Mouse (Mus musculus) left cerebral cortex, adult 9 months (tissue): ENCODE results near the gene Kctd12.
A peak's percentile ranks its signal among the peaks of the same experiment; 100 is the strongest.

Source experiments
- DNase-seq, 2 experiments: peaks; one replicate each; pipeline ENCODE4 v3.0.0; 2022; ENCODE audit warnings: low spot score in 2 of 2

The Kctd12 gene

GRCm38 (mm10) chr14:102982627-102983540 is at the start of gene Kctd12:
Gene Kctd12, minus strand, starts transcription at chr14:102982637.
- DNase-seq = peak; percentile 46 to 78

DNA sequence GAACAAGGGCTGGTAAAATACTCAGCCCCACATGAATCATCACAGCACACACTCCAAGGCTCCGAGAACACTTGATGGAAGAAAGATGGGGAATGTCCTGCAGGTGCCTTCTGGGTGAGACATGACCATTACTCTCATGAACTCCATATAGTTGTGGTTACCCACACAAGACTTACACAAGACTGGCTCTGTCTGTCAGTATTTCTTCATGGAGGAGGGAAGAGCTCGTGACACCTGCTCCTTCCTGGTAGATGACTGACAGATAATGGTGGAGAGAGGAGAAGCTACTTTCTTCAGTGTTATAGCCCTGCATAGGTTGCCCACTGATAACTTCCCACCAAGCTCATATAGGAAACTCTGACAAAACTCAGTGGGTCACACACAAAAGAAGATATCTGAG is 46.8 kb upstream of the Kctd12 start:
- no peak for DNase-seq

GRCm38 (mm10) chr14:103020046-103020445 is 37.6 kb upstream of the Kctd12 start:
- DNase-seq = no peak

DNA sequence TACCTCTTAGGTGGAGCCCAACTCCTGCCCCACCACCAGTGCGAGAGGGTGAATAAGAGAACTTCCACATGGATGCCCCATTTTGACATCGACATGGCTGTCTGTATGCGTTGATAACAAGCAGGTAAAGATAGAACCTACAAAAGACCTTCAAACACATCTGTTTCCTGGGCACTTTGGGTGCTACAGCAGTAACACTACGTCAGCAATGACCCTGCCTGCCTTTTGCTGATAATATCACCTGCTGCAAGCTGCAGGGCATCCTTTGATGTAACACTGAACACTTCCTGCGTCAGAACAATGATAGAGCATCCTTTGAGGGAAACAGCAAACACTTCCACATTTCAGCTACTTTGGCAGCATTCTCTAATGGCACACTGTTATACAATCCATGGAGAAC is 34.6 kb upstream of the Kctd12 start:
- DNase-seq = no peak

GRCm38 (mm10) chr14:103012563-103013150 is 30.2 kb upstream of the Kctd12 start:
- DNase-seq = peak in 1 of 2 experiments; percentile 74

- DNase-seq = peak in 1 of 2 experiments; percentile 26
Observed at GRCm38 (mm10) chr14:103011782-103012181, 29.3 kb upstream of the Kctd12 start.

GRCm38 (mm10) chr14:103007737-103008136 is 25.3 kb upstream of the Kctd12 start:
- no peak for DNase-seq

- peak in 1 of 2 experiments; percentile 85 for DNase-seq
Observed at GRCm38 (mm10) chr14:102994662-102995561, 12.5 kb upstream of the Kctd12 start.

DNA sequence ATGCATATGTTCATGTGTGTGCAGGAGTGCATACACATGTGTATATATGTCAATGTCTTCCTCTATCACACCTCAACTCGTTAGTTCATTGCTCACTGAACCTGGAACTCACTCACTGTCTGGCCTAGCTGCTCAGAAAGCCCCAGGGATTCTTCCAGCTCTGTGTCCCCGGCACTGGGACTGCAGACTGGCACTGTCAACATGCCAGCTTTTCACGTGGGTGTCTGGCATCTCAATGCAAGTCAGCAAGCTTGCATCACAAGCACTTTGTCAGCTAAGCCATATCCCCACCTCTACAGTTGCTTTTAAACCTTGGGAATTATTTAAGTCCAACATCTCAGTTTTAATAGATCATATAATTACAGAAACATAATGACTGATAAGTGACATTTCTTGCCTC is 8.3 kb upstream of the Kctd12 start:
- no peak for DNase-seq

DNA sequence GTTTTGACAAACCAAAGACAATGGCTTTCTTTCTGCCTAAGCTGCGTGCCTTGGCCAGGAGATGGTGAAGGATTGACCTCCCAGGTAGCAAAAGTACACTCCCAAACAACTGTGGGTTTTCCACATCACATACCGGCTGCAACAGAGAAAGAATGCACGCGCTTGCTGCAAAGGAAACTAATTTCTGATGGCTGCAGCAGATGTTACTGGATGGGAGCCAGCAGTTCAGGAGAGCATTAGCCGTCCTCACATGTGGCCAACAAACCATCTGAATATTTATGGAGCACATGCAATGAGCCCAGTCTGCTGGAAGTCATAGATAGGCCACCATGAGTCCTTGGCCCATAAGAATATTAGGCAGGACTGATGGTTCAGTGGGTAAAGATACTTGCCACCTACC is 7.4 kb upstream of the Kctd12 start:
- no peak for DNase-seq

GRCm38 (mm10) chr14:102989254-102989653 is 6.8 kb upstream of the Kctd12 start:
- DNase-seq = no peak

DNA sequence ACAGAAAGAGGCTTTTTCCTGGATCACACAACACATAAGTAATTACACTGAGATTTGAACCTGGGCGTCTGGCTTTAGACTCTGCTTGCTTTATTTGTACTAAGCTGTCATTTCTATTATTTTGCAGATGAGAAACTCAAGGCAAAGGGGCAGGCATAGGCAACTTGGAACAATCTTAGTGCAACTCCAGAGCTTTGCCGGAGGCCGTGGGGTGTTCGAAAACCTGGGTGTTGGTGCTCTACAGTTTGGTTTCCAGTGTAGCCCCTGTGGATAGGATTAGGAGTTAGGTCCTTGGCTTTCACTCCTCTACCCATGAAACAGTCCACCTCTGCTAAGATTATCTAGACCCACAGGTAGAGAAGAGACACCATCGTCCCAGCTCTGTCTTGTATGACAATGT is 5.2 kb upstream of the Kctd12 start:
- no peak for DNase-seq

DNA sequence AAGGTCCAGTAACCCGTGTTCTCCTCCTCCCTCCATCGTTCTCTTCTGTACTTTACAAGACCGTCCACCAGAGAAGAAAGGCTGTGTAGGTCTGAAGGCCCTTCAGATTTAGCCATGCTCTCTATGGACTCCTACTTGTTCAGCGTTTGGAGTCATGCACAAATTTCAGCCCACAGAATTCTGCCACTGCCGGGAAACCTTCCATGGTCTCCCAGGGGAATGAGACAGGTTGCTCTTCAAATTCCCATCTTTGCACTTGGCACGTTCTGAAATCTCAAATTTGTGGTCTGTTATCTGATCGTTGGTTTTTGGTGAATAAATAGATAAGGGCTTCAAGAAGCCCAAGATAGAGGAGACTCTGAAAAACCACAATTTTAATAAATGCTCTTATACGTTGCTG is 1.2 kb upstream of the Kctd12 start:
- DNase-seq = no peak

DNA sequence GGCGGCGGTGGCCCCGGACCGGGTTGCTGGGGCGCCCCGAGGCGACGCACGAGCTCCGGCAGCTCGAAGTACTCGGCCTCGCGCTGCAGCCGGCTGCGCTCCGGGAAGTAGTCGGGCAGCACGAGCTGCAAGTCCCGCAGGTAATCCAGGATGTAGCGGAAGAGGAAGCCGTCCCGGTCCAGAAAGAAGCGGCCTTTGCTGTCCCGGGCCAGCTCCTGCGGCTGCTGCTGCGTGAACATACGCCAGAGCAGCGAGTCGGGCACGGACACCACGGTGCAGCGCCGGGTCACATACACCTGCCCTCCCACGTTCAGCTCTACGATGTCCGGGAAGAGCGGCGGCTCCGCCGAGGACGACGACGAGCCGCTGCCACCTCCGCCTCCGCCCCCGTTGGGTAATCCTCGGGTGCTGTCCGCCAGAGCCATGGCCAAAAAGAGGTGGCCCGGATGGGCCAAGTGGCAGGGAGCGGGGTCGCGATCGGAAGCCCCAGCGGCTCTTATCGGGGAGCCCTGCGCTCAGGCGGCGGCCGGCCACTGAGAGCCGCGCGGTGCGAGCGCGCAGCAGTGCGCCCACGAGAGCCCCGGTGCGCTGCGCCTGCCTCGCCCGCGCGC is 316 bp downstream of the Kctd12 start:
- peak; percentile 9 to 30 for DNase-seq

- peak; percentile 39 to 68 for DNase-seq
Observed at GRCm38 (mm10) chr14:102981441-102982015, 909 bp downstream of the Kctd12 start.

DNA sequence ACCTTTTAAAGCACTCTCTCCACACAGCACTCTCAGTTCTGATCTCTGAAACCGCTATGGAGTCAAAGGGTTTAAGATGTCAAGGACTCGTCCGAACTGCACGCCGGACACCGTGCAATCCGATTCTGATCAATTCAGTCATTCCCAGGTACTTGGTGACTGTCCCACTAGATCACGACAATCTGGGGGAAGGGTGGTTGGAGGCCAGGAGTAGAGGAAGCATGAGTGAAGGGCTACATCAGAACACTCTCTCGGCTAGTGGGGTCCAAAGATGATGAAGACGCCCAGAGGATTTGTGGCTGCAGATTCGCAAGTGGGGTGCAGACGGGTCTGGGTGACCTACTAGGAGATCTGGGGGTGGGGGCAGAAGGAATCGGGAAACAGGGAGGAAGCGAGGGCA is 1.5 kb downstream of the Kctd12 start:
- DNase-seq = no peak

DNA sequence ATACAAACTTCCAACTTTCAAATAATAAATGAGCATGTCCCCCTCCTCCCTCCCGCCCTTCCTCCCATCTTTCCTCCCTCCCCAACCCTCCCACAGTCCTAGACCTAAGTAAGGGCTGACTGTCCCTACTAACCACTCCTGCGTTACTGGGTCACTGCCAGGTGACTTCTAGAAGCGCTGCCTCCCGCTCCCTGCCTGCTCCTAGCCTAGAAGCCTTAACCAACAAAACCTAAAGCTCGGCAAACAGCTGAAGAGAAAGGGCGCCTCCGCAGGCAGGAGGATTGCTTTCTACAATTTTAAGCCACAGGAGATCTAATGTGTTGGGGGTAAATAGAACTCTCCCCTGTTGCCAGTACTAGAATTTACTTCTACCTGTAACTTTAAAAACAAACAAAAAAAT is 2.0 kb downstream of the Kctd12 start:
- DNase-seq = peak in 1 of 2 experiments; percentile 34

GRCm38 (mm10) chr14:102979831-102980230 is 2.6 kb downstream of the Kctd12 start:
- DNase-seq = no peak

GRCm38 (mm10) chr14:102975865-102976264 is 6.6 kb downstream of the Kctd12 start:
- DNase-seq = no peak

GRCm38 (mm10) chr14:102968824-102969223 is 13.6 kb downstream of the Kctd12 start:
- DNase-seq = no peak

DNA sequence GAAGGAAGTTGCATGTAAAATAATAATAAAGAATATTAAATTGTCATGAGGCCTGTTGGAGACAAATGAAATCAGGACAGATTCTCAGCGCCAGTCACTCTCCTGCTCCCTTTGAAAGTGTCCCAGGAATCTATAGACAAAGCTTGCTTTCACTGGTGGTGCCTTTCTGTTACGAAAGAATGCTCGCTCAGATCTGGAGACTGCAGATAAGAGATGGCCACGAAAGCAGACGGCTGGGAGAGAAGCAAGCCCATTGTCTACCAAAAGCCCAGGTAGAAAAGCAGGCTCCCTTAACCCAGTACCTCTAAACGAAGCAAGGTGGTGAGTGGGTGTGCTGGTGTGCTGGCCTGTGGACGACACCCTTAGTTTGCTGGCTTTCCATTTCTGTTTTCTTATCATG is 16.2 kb downstream of the Kctd12 start:
- DNase-seq = no peak
